Mouse (Mus musculus) heart, postnatal 36 days (tissue): Measurements from ENCODE around the gene Arhgap9. TPM values are rescaled to one million over a fixed set of nuclear protein-coding genes. Genes with fewer than 3 reads are reported as not detected.

Source experiments
- DNase-seq, 2 experiments: peaks; one replicate each; pipeline ENCODE4 v3.0.0; 2021 to 2022
- intact Hi-C: fragments of 180-260 bp; cut with DNase I; formaldehyde crosslinking; loops from one replicate; pipeline ENCODE4 v1.15.1; 2025
- total RNA-seq, 2 experiments: library from RNA; stranded (reverse); gene quantifications; 2 replicates each; pipeline ENCODE4 v1.2.3; 2021

Gene Arhgap9
- total RNA-seq, 2 experiments from 2014 or later = 3.1 to 3.6 TPM

DNA sequence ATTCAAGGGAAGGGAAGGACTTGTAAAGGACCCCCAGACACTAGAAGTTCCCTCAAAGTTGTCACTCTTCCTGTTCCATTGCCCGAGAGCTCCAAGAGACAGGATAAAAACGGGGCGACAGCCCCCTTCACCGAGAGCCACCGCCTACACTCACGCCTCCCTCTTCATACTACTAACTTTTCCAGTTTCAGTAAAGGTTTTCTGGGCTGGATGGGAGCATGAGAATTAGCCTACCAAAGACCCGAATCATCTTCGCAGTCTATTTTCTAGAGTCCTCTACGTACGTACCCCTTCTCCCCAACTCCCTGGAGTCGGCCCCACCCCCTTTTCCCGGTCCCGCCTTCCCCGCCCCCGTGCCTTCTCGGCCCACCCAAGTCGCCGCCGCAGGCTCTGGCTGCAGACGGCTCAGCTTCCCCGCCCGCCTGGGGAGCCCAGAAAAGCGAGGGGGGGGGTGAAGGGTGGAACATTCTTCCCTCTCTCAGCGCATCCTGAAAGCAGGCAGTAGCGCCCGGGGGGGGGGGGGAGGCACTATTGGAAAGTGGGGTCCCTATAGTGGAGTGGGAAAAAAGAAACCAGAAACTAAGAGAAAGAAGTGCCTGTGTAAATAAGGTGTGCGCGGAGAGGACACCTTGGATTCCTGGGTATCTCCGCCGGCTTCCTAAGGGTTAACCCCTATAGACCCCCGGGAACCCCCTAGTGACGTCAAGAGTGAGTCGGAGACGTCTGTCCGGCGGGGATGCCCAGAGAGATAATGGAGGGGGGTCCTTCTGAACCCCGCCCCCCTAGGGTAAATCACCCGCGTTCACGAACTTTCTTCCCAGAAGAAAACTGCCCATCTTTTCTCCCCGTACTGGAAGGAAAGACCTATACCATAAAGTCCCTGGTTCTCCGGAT is 18.2 kb downstream of the Arhgap9 start:
- intact Hi-C loops = loop anchor here (5.0 kb wide), 1 partner anchor 218 kb away; the partner anchor contains the start of gene Os9
- peak; percentile 59 to 72 for DNase-seq

DNA sequence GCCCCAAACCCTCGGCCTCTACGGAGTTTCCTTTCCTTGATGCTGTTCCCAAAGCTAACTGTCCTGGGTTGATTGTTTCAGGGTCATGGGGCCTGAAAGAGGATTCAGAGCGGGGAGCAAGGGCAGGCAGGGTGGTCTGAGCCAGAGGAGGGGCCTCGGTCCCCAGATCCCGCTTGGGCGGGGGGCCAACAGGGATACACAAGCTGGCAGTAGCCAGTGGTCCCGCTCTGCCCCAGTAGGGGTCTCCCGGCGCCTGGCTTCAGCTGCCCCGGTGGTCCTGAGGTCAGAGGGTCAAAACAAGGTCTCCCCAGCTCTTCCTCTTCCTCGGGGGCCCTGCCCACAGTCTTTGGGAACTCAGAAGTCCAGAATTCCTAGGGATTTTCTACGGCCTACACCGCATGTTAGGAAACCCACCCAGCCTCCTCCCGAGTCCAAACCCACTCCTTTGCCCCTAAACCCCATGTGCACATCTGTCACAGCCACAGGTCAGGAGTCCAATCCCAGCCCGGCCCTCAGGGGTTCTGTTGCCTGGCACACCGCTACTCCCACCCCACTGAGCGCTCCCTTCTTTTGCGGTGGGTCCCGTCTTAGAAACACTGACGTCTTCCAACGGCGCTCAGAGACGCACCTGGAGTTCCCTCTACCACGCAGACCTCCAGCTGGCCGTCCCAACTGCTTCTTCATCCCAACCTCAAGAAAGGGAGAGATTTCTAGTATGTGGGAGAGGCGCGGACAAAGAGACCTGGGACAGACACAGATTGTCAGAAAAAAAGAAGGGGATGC is 19.0 kb downstream of the Arhgap9 start:
- DNase-seq = no peak
- intact Hi-C loops = no loop called here

DNA sequence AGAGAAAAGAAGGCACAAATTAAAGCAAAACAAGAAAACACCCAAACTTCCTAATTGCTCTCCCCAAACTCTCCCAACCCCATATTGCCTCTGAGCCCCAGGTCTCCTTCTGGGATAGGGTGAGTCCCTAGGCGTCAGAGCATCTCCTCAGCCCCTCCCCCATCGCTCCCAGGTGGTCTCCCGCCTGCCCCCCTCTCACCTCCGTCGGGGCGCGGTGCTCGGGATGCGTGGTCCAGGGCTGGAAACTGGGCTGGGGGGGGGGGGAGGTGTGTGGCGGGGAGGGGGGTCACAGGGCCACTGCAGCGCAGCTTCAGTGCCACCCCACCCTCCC is 19.6 kb downstream of the Arhgap9 start:
- DNase-seq = no peak
- intact Hi-C loops = no loop called here

DNA sequence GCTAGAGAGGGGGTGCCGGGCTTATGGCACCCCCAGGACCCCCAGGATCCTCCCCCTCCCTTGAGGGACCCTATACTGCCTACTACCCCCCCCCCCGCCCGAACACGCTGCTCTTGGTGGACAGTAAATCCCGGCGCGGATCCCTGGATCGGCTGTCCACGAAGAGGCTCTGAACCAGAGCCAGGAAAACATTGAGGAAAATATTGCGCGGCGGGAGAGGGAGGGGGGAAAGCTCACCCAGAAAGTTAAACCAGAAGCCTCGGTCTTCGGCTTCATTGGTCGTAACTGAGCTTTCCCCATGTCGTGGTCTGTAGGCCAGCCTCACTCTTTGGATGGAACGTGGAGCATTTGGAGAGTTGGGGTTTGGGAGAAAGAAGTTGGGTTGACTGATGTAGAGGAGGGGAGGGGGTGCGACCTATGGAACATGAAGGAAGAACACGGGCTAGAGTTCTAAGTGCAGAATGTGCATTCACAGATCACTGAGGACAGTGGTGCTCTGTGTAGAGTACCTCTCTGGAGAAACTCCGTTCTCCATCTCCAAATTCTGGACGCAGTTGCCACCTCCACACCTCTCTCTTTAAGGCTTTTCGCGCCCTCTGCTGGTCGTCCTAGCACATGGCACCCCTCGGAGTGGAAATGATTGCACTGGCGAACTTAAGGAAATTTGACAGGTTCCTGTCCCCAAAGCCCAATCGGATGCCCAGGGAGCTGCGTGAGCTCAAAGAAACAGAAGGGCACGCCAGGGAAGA is 20.3 kb downstream of the Arhgap9 start, which contains the start of gene Gli1:
Gene Gli1, minus strand, starts transcription at position 84 of the 749 bp plus-strand sequence.
- intact Hi-C loops = no loop called here
- peak; percentile 88 to 89 for DNase-seq

DNA sequence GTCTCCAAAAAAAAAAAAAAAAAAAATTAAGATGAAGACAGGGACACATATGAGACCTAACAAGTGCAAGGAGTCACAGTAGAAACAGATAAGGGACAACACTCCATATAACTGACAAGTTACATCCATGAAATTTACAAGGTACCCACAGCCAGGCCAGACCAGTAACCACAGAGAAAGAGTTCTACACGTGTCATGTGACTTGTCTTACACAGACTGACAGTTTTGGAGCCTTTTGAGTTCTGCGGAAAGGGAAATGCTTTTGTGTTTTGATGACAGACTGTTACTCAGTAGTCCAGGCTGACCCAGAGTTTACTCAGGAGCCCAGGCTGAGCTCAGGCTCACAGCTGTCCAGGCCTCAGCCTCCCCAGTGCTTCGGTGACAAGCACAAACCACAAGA is 21.3 kb downstream of the Arhgap9 start:
- intact Hi-C loops = no loop called here
- DNase-seq = no peak

DNA sequence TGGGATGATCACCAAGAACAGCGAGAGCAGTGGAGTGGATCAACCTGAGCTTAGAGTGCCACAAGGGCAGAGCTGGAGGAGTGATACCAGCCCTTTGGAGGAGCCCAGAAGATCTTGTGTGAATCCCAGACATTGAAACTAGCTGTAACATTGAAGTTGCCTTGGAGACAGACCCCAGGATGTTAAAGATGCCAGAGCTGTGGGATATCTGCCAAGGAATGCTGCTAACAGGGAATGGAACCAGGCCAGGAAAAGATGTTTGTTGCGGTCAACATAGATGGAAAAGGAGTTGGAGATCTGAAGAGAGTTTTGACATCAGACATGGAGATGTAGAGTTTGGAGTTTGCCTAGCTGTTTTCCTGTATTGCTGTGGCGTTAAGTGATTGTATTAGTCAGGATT is 24.4 kb downstream of the Arhgap9 start:
- no peak for DNase-seq
- intact Hi-C loops = no loop called here

DNA sequence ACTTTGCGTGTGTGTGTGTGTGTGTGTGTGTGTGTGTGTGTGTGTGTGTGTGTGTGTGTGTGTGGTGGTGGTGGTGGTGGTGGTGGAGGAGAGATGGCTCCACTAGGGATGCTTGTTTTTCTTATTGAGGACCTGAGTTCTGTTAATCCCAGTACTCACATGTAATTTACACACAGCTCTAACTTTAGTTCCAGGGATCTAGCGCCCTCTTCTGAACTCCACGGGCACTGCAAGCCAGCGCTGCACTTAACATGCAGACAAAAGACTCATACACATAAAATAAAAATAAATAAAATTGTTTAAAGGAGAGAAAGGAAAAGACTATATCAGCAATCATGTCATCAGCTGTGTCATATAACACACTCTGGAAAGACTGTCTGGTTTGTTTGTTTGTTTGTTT is 27.2 kb downstream of the Arhgap9 start:
- intact Hi-C loops = no loop called here

DNA sequence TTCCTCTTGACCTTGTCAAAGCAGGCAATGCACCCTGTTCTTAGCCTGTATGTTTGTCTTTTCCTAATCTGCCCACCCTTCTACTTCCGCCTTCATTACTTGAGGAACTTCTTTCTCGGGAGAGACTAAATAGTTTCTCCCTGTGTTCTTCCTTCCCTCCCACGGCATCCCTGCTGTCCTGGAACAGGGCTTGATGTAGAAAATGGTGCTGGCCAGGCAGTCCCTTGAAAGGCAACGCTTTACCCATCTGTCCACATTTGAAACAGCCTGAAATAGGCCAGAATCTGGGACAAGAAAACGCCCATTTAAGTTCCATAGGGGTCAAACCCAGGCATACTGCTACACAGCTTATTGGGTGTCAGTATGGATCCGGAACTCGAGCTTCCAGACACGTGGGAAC is 28.0 kb downstream of the Arhgap9 start:
- DNase-seq = no peak
- intact Hi-C loops = loop anchor here (5.0 kb wide), 2 partner anchors 87 to 102 kb away; no protein-coding TSS in a partner anchor

More for the DNA sequence above, 27.2 kb downstream of the Arhgap9 start:
- no peak for DNase-seq

DNA sequence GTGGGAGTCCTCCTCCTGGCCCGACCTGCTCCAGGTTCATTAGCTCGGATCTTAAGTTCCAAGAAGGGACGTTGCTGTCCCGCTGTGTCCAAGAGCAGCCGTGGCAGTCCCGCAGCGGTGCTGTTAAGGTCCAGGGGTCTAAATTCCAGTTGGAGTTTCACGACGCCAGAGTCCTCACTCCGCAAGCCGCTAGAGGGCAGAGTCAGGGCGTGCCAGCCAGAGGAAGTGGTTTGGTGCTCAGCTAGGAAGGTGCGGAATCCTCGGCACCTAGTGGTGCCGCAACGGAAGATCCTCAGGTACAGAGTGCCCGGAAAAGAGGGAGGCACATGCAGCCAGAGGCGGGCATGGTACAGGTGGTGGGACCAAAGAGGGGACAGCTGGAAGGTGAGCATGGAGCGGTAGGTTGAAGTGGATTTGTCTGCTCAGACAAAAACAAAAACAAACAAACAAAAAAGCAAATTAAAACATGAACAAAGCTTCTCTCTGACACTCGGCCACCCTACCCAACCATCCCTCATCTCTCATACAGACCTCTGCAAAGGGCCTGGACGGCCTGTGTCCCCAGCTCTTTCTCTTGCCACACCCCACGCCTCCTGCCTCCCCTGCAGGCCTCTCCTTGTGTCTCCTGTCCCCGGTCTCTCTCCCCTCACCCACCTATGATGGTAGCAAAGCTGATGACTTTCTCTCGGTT is 29.0 kb downstream of the Arhgap9 start:
- DNase-seq = peak; percentile 55 to 65

DNA sequence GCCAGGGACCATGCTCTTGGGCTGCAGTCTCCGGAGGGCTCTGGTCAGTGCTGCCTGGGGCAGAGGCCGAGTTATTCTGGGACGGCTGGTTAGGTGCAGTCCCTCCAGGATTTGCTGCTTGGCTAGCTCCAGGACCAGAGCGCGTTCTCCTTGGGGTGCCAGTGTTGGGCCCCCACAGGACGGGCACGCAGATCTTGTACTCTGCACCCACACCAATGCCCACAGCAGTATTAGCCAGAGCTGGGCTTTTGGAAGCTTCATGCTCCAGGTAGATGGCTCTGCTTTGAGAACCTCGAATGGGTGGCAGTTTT is 29.5 kb downstream of the Arhgap9 start:
- intact Hi-C loops = loop anchor here (5.0 kb wide), 2 partner anchors 86 to 101 kb away; no protein-coding TSS in a partner anchor
- DNase-seq = no peak

More for the DNA sequence above, 29.0 kb downstream of the Arhgap9 start:
- intact Hi-C loops = loop anchor here (5.0 kb wide), 2 partner anchors 87 to 102 kb away; no protein-coding TSS in a partner anchor

DNA sequence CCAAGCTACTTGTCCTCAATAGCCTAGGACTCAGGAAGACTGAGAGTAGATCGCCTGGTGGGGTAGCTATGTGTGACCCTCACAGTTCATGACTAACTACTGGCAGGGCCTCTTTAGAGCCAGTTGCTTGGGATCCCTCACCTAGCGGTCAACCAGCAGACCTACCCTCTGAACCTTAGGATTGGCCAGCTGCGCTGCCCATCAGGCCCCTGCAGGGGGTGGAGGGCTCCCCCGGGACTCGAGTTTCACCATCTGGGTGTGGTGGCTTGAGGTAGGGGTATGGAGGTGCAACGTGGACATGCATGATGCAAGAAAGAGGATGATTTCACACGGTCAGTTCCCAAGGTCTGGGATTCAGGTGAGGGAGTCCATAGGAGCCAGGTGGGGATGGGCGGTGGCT is 30.0 kb downstream of the Arhgap9 start:
- intact Hi-C loops = loop anchor here (5.0 kb wide), 2 partner anchors 86 to 101 kb away; no protein-coding TSS in a partner anchor
- DNase-seq = no peak

DNA sequence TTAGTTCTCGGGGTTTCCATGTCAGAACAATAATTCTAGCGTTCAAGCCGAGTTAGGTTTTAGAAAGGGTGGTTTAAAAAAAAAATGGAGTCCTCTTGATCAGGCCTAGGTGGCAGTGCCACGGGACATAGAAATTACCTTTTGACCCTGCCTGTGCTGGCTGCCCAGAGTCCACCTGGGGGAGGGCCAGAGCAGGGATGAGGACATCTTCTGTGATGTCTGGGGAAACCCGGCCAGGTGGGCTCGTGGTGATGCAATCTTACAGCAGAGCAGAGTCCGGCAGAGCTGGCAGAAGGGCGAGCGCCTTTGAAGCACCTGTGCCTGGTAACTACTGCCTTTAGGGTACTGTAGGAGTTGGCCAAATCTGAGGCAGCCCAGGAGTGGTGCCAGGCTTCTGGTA is 30.4 kb downstream of the Arhgap9 start:
- DNase-seq = no peak
- intact Hi-C loops = loop anchor here (5.0 kb wide), 2 partner anchors 85 to 100 kb away; no protein-coding TSS in a partner anchor

DNA sequence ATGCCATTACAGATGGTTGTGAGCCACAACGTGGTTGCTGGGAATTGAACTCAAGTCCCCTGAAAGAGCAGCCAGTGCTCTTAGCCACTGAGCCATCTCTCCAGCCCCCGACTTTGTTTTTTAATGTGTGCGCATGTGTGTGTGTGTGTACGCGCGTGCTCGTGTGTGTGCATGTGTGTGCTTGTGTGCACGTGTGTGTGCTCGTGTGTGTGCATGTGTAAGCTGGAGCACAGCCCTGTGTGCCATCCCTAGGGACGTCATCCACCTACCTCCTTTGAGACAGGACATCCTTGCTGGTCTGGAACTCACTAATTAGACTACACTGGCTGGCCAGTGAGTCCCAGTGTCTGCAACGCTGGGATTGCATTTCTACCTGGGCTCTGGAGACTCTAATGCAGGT is 31.0 kb downstream of the Arhgap9 start:
- intact Hi-C loops = loop anchor here (5.0 kb wide), 2 partner anchors 85 to 100 kb away; no protein-coding TSS in a partner anchor
- DNase-seq = no peak

DNA sequence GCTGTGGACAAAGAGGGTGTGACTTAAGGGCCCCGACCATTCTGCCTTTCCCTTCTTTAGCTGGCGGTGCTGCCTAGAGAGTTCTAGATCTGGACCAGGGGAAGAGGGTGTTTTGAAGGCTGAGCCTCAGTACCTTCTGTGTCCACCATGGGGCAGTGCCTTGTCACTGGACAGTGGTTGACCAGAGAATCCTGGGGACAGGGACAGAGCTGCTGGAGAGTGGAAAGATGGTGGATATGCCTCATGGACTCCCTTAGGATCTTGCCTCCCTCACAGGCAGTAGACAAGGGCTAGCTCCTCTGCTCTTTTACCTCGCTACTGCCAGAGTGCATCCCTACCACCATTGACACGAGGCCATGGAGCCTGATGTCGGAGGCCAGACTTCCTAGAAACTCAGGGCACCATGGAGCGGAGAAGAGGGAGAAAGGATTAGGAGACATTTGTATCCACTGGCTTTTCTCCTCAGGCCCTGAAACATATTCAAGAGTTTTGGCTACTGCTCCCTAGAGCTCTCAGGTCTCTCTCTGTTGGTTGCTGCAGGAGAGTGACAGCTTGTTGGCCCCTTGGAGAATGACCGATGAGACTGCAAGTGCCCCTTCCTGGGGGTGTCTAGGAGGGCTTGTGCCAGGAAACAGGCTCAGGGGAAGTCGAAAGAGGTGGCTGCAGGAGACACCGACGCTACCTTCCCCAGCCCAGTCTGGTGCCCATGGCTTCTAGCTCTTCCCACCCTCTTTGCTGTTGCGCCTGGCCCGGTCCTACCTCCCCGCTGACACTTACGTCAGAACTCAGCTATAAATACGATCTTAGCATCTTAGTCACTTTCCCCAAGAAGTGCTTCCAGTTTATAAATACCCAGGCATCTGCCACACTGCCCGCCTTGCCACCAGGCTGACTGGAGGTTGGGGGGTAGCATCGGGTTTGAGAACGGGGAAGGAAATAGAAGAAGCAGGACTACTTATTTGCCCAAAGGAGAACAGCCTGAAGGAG is 32.4 kb downstream of the Arhgap9 start, which contains the start of gene Inhbe:
Gene Inhbe, minus strand, starts transcription at position 503 of the 987 bp plus-strand sequence.
- peak in 1 of 2 experiments; percentile 22 for DNase-seq
- intact Hi-C loops = loop anchor here (5.0 kb wide), 2 partner anchors 83 to 98 kb away; no protein-coding TSS in a partner anchor

DNA sequence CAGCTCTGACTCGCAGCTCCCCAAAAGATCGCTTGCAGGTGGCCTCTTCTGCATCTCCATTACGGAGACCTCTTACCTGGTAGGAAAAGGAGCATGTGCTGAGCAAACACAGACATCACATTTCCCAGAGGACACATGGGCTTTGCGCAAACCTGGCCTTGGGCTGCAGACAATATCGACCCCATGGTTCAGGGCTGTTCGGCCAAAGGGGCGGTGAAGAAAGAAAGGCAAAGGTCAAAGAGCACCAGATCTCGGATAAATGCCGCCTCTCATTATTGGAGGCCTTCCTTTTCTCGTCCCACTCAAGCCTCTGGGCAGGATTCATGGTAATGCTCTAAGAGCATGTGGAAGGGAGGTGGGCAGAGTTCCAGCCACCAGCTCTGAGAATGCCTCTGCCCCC is 33.6 kb downstream of the Arhgap9 start:
- no peak for DNase-seq
- intact Hi-C loops = no loop called here

DNA sequence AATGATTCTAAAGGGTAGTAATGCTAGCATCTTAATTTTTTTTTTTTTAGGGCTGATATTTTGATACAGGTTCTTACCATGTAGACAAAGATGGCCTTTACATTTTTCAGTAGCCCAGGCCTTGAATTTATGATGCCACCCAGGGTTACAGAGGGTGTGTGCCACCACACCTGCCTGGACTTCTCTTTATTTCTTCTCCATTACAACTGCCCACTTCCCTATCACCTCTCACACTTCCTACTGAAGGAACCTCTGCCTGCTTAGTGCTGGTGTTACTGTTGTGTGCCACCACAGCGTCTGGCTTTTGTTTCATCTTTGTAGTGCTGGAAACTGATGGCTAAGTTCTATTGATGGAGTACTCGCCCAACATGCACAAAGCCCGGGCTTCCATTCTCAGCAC is 39.0 kb downstream of the Arhgap9 start:
- intact Hi-C loops = no loop called here
- DNase-seq = no peak

DNA sequence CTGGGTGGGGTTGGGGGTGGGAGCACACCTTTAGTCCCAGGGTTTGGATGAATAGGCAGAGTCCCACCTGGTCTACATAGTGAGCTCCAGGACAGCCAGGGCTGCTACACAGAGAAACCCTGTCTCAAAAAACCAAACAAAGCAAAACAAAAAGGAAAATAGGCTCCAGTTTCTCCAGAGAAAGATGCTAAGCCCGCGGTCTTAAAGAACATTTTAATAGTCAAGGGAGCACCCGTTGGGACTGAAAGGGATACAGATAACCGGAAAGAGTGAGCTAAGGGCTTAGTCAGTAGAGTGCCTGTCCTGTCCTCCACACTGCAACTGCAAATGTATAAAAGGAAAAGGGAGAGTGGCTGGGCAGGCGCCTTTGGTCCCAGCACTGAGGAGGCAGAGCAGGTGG is 45.4 kb downstream of the Arhgap9 start:
- intact Hi-C loops = no loop called here
- no peak for DNase-seq

DNA sequence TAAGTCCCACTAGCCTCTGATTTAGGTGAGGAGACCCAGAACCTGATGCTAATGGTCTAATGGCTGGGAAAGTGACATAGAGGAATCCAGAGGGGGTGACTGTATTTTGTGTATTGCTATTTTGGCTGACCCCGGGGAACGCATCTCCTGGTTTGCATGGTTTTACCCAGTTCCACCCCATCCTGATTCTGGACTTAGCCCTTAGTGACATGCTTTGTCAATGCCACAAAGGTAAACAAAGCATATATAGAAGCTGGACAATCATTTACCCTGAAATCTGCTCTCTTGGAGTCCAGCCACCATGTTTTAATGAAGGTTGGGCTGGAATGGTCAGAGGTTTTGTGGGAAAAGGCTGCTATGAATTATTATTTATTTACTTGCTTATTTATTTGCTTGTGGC is 46.5 kb downstream of the Arhgap9 start:
- intact Hi-C loops = no loop called here
- DNase-seq = no peak
